Mouse (Mus musculus) liver, embryonic 14.5 days (tissue): ENCODE results near the gene H2afz. TPM values are rescaled to one million over a fixed set of nuclear protein-coding genes. Genes with fewer than 3 reads are reported as not detected.
"Not testable (repeated sequence)": the region's sequence is repeated elsewhere in the genome, so short reads cannot be mapped to it uniquely, and the experiment has no call there.

Source experiments
- ATAC-seq: fragments of 200-750 bp; cut with Nextera tagmentation; 2 replicates; pipeline ENCODE4 v1.8.0; 2017; ENCODE audit warnings: moderate number of reproducible peaks, mild to moderate bottlenecking, moderate library complexity; ENCODE audit not compliant: insufficient read depth
- DNase-seq, 3 experiments: peaks; one replicate each; pipeline ENCODE4 v3.0.0-alpha.2; 2012 to 2013; ENCODE audit warnings: low read depth in 3 of 3, low spot score in 3 of 3
- H3K27ac ChIP-seq: fragments of 300-500 bp; sonication (generic); 2 replicates; pipeline ENCODE4 v1.5.1; 2014; ENCODE audit warnings: moderate library complexity, mild to moderate bottlenecking, control low read depth, inconsistent platforms
- H3K27me3 ChIP-seq: fragments of 300-500 bp; sonication (generic); 2 replicates; pipeline ENCODE4 v1.6.1; 2014; ENCODE audit warnings: mild to moderate bottlenecking, low read length, moderate library complexity; ENCODE audit not compliant: control insufficient read depth, insufficient read depth
- H3K36me3 ChIP-seq: fragments of 300-500 bp; sonication (generic); replicated peaks from 2 replicates; pipeline ENCODE4 v1.6.1; 2014; ENCODE audit warnings: low read depth; ENCODE audit not compliant: control insufficient read depth, insufficient read depth
- H3K4me1 ChIP-seq, 2 experiments: fragments of 200-500 bp in 1 of 2; fragments of 300-500 bp in 1 of 2; sonication (generic) in 1 of 2; replicated peaks; 2 replicates each; pipeline ENCODE4 v1.6.1; 2012 to 2014; ENCODE audit warnings: antibody characterized with exemption in 1 of 2, inconsistent platforms in 1 of 2, low read length in 1 of 2; ENCODE audit not compliant: control insufficient read depth in 2 of 2, insufficient read depth in 2 of 2
- H3K4me2 ChIP-seq: fragments of 300-500 bp; sonication (generic); 2 replicates; pipeline ENCODE4 v1.6.1; 2014; ENCODE audit warnings: low read depth, mild to moderate bottlenecking, control low read depth, moderate library complexity
- H3K4me3 ChIP-seq, 2 experiments: fragments of 200-500 bp in 1 of 2; fragments of 300-500 bp in 1 of 2; sonication (generic) in 1 of 2; 2 replicates each; pipeline ENCODE4 v1.5.1; 2012 to 2014; ENCODE audit warnings: low read depth in 2 of 2, low read length in 2 of 2, mild to moderate bottlenecking in 2 of 2, control low read depth in 1 of 2, inconsistent platforms in 1 of 2, moderate library complexity in 1 of 2; ENCODE audit not compliant: insufficient read depth in 1 of 2
- H3K9ac ChIP-seq: fragments of 300-500 bp; sonication (generic); replicated peaks from 2 replicates; pipeline ENCODE4 v1.6.1; 2014; ENCODE audit warnings: mild to moderate bottlenecking, control low read depth, moderate library complexity
- H3K9me3 ChIP-seq: fragments of 300-500 bp; sonication (generic); 2 replicates; pipeline ENCODE4 v1.6.1; 2016; ENCODE audit warnings: low read length, mixed read lengths; ENCODE audit not compliant: control insufficient read depth
- CTCF ChIP-seq: IDR thresholded peaks from 2 replicates; pipeline ENCODE4 v1.5.1; 2016; ENCODE audit warnings: antibody characterized with exemption, low read depth, control low read depth
- EP300 ChIP-seq: IDR thresholded peaks from 2 replicates; pipeline ENCODE4 v1.6.1; 2016; ENCODE audit warnings: antibody characterized with exemption, low read depth
- WGBS: fragments of 180-500 bp; shearing (Covaris S2); extraction: QIAGEN DNeasy Blood & Tissue Kit; methylation state at CpG from one replicate; pipeline ENCODE4 v1.1.7; 2014; ENCODE audit not compliant: insufficient replicate concordance; 5-methylcytosine and 5-hydroxymethylcytosine counted together
- polyA plus RNA-seq, 2 experiments: library from polyadenylated mRNA; depleted of rRNA in 1 of 2; stranded (reverse) in 1 of 2; unstranded in 1 of 2; fragments of >200 nt; fragmentation: Nextera tagmentation in 1 of 2; extraction: Ambion mirVana in 1 of 2; gene quantifications; 2 replicates each; pipeline versions ENCODE4 v1.2.1 to v1.2.3; 2012 to 2014

Gene H2afz
- polyA plus RNA-seq, 2 experiments, result 784 to 1,242 TPM

DNA sequence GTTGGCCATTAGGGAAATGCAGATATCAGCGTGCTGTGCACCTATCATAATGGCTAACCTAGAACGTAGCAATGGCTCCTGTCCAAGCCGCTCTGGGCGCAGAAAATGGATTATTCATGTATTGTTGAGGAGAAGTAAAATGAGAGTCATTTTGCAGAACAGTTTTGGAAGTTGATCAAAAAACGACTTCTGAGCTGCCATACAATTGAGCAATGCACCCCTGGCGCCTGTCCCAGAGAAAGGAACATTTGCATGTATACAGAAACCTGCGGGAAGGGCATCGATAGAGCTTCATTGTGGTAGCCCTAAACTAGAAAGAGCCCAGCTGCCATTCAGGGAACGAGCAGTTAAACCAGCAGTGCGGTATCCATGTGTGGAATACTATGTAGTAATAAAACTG lies 35.9 kb downstream of the H2afz start:
- ATAC-seq, result no peak
- TF ChIP-seq CTCF, result no peak
- no peak overlapping the region for H3K27ac ChIP-seq
- no peaks in the 10 kb centered on the region for H3K36me3 ChIP-seq
- H3K9ac ChIP-seq, result no peak overlapping the region
- no peaks in the 10 kb centered on the region for H3K27me3 ChIP-seq
- DNase-seq, result no peak
- no peak overlapping the region for H3K4me2 ChIP-seq
- no peaks in the 10 kb centered on the region for H3K9me3 ChIP-seq
- WGBS, result 78% methylated on average over 10 of the region's 10 CpGs
- H3K4me1 ChIP-seq, result no peaks in the 10 kb centered on the region
- H3K4me3 ChIP-seq, result no peak overlapping the region

DNA sequence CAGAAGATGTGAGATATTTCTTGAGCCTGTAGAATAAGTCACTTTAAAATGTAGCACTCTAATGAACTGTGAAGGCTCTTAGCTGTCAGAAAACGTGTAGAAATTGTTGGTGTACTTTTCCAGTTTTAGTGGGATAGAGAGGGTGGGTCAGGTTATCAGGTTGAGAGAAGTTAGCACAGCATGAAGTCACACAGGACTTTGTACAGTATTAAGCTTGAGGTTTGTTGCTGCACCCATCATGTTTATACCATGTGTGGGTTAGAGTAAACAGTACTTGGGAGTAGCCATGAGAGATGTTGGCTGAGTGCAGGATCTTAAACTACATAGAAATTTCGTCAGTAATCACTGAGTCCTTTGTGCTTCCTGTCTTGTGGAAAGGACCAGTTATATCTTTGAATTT lies 48.8 kb downstream of the H2afz start:
- Histone ChIP-seq H3K36me3 (no peaks in the 10 kb centered on the region), H3K4me2 (no peak overlapping the region), H3K9ac (no peak overlapping the region), H3K27ac (no peak overlapping the region), H3K4me3 (no peak overlapping the region), H3K4me1 (peaks cover 3 to 7% of the 10 kb centered on the region in 2 experiments), H3K27me3 (no peaks in the 10 kb centered on the region), H3K9me3 (no peaks in the 10 kb centered on the region)
- ATAC-seq (no peak), DNase-seq (no peak)
- TF ChIP-seq EP300, result no peak
- TF ChIP-seq CTCF, result no peak
- WGBS, result 47% methylated on average over 2 of the region's 2 CpGs

DNA sequence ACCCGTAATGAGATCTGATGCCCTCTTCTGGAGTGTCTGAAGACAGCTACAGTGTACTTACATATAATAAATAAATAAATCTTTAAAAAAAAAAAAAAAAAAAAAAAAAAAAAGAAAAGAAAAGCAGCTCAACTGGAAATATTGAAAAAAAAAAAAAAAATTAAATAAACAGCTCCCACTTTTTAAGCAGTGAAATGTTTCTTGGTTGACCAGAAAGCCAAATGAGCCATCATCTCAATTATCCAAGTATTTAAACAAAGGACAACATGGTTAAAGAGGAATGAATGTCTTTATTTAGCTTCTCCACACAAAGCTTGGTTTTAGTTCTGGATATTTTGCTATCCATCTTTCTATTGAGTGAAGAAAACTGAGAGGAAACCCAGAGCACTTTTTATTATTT lies 50.3 kb downstream of the H2afz start:
- not testable (repeated sequence) for H3K36me3 ChIP-seq, H3K9ac ChIP-seq, H3K9me3 ChIP-seq, H3K4me2 ChIP-seq, H3K27me3 ChIP-seq, DNase-seq, ATAC-seq, H3K27ac ChIP-seq, H3K4me1 ChIP-seq, H3K4me3 ChIP-seq
- WGBS, result no CpG with 5 or more reads among the region's 1 CpGs

Other genes starting within 250 kb of the H2afz start
- gene Ddit4l, start 242.9 kb upstream of the H2afz start, polyA plus RNA-seq (2012; rRNA removed), result 0.10 TPM in 2 replicates
- gene Ddit4l, start 242.9 kb upstream of the H2afz start, polyA plus RNA-seq (2014; fragmentation: Nextera tagmentation; extraction: Ambion mirVana), result 0.61 and 0.69 TPM in 2 replicates
- not detected in 2 replicates for gene Gm21962, start 193.0 kb upstream of the H2afz start, polyA plus RNA-seq (2012; rRNA removed)
- not detected in 2 replicates for gene Gm21962, start 193.0 kb upstream of the H2afz start, polyA plus RNA-seq (2014; fragmentation: Nextera tagmentation; extraction: Ambion mirVana)
- gene Dnajb14, start 3.2 kb downstream of the H2afz start, polyA plus RNA-seq (2012; rRNA removed), result 1.2 and 1.5 TPM in 2 replicates
- gene Dnajb14, start 3.2 kb downstream of the H2afz start, polyA plus RNA-seq (2014; fragmentation: Nextera tagmentation; extraction: Ambion mirVana), result 3.7 and 4.4 TPM in 2 replicates
- gene Lamtor3, start 54.0 kb downstream of the H2afz start, polyA plus RNA-seq (2012; rRNA removed), result 31.3 and 35.2 TPM in 2 replicates
- gene Lamtor3, start 54.0 kb downstream of the H2afz start, polyA plus RNA-seq (2014; fragmentation: Nextera tagmentation; extraction: Ambion mirVana), result 54.3 and 60.1 TPM in 2 replicates
- gene Dapp1, start 117.1 kb downstream of the H2afz start, polyA plus RNA-seq (2012; rRNA removed), result 5.1 and 8.8 TPM in 2 replicates
- 10.6 and 11.5 TPM in 2 replicates for gene Dapp1, start 117.1 kb downstream of the H2afz start, polyA plus RNA-seq (2014; fragmentation: Nextera tagmentation; extraction: Ambion mirVana)
- 0.01 TPM in 2 replicates for gene 1110002E22Rik, start 200.6 kb downstream of the H2afz start, polyA plus RNA-seq (2012; rRNA removed)
- not detected in 2 replicates for gene 1110002E22Rik, start 200.6 kb downstream of the H2afz start, polyA plus RNA-seq (2014; fragmentation: Nextera tagmentation; extraction: Ambion mirVana)
- gene Gm5105, start 202.9 kb downstream of the H2afz start, polyA plus RNA-seq (2012; rRNA removed), result 0.02 TPM in 1 of 2 replicates, not detected in the other
- not detected in 2 replicates for gene Gm5105, start 202.9 kb downstream of the H2afz start, polyA plus RNA-seq (2014; fragmentation: Nextera tagmentation; extraction: Ambion mirVana)